Mouse (Mus musculus): ENCODE data around the gene Rnf223. TPM values are rescaled to one million over a fixed set of nuclear protein-coding genes. Genes with fewer than 3 reads are reported as not detected.

Rnf223 gene
- polyA plus RNA-seq, 1 experiment, result 0.83 TPM

DNA sequence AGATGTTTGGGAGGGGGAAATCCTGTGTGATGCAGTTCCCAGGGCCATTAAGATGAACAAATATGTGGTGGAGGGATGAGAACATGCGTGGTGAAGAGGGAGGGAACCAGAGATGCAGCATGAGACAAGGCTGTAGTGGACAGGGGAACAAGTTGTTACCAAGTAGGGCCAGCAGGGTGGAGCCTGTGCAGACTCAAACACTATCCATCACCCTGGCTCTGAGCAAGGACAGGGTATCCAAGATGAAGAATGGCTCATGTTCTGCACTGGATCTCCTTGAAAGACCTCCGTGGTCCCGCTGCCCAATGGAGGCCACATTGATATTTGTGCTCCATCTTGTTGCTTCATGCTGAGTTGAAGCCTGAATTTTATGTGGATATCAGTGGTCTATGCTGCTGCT lies 24.5 kb downstream of the Rnf223 start:
- Histone ChIP-seq H3K9me3 (peaks cover 22% of the 10 kb centered on the region), H3K36me3 (replicated peaks; ENCODE audit: low read length) (no peaks in the 10 kb centered on the region), H3K27me3 (replicated peaks) (no peaks in the 10 kb centered on the region), H3K4me3 (replicated peaks) (no peak overlapping the region), H3K4me1 (no peaks in the 10 kb centered on the region)
- TF ChIP-seq GATA1 (IDR thresholded peaks at IDR 0.05; ENCODE audit: borderline replicate concordance, low read length) (no peak), FLI1 (IDR thresholded peaks at IDR 0.05; ENCODE audit: low read length) (no peak)

DNA sequence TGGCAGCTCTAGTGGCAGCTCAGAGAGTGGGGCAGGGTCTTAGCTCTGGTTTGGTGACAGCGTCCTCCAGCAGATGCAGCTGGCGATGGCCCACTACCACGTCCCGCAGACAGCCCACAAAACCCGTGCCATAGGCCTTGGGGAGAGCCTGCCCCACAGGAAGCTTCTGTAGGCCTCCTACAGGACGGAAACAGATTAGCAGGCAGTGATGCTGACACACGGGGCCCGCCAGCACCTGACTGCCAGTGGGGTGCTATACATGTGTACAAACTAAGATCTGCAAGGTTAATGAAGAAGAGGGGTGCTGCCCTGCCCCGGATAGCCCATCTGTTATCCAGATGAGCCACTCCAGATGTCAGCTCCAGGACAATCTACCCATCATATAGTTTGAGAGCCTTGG lies 36.2 kb downstream of the Rnf223 start:
- Histone ChIP-seq H3K27me3 (replicated peaks) (peaks cover 6% of the 10 kb centered on the region), H3K9me3 (peaks cover 21% of the 10 kb centered on the region), H3K4me1 (peaks cover 7% of the 10 kb centered on the region; the same call in 1 of the 2 replicates), H3K4me3 (replicated peaks) (no peak overlapping the region), H3K36me3 (replicated peaks; ENCODE audit: low read length) (peaks cover 13% of the 10 kb centered on the region)
- TF ChIP-seq GATA1 (IDR thresholded peaks at IDR 0.05; ENCODE audit: borderline replicate concordance, low read length), result no peak
- TF ChIP-seq FLI1 (IDR thresholded peaks at IDR 0.05; ENCODE audit: low read length), result no peak

DNA sequence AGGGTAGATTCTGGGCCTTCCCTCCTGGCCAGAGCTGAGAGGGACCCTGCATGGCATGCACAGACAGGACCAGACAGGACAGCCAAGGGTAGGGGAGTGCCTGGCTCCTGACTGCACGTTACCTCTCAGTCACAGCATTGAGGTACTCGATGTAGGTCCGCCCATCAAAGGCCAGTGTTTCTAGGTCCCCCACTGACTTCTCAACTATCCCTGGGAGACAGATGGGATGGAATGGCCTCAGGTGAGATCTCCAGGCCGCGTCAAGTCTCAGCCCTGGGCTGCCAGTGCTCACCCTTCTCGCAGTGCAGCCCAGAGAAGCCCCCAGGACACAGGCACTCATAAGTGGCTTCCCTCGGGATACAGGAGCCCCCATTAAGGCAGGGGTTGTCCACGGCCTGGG lies 38.3 kb downstream of the Rnf223 start:
- Histone ChIP-seq H3K9me3 (peaks cover 3% of the 10 kb centered on the region), H3K36me3 (replicated peaks; ENCODE audit: low read length) (peaks cover 35% of the 10 kb centered on the region), H3K4me3 (replicated peaks) (no peak overlapping the region)

DNA sequence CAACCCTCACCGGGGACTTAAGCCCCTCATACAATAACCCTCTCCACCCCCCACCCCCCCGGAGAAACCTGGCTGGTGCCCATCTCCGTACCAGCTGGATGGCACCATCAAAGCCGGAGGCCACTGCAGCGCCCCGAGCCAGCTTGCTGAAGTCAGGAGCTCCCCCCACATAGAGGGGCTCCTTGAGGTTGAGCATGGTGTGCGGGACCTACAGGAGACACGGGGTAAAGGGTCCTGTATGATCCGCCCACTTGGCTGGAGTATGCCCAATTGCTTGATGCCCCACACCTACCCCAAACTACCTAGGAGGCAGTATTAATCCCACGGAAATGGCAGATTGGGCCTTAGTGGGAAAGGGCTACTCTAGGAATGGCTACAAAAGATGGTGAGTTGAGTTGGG lies 38.8 kb downstream of the Rnf223 start:
- Histone ChIP-seq H3K9me3 (no peaks in the 10 kb centered on the region), H3K27me3 (replicated peaks) (peaks cover 13% of the 10 kb centered on the region), H3K4me1 (peaks cover 7% of the 10 kb centered on the region; the same call in 1 of the 2 replicates), H3K36me3 (replicated peaks; ENCODE audit: low read length) (peaks cover 40% of the 10 kb centered on the region), H3K4me3 (replicated peaks) (no peak overlapping the region)
- TF ChIP-seq GATA1 (IDR thresholded peaks at IDR 0.05; ENCODE audit: borderline replicate concordance, low read length), result no peak
- TF ChIP-seq FLI1 (IDR thresholded peaks at IDR 0.05; ENCODE audit: low read length), result no peak

More for the DNA sequence above, 38.3 kb downstream of the Rnf223 start:
- Histone ChIP-seq H3K27me3 (replicated peaks) (peaks cover 9% of the 10 kb centered on the region), H3K4me1 (peaks cover 7% of the 10 kb centered on the region; the same call in 1 of the 2 replicates)
- TF ChIP-seq FLI1 (IDR thresholded peaks at IDR 0.05; ENCODE audit: low read length) (no peak), GATA1 (IDR thresholded peaks at IDR 0.05; ENCODE audit: borderline replicate concordance, low read length) (no peak)

DNA sequence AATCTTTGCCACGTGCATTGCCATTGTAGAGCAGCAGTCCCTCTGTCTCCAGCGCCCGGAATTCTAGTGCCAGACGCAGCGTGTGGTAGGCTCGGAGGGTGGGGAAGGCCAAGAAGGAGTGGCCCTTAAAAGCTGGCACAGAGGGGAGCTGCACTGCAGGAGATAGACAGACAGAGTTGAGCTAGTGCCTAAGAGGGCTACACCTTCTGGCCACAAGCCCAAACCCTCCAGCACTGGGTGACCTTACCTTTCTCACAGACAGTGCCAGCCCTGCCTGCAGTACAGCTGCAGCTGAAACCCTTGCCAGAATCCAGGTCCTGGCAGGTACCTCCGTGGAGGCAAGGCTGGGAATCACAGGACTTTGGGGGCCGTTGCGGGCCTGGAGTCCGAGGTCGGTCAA lies 41.5 kb downstream of the Rnf223 start:
- Histone ChIP-seq H3K36me3 (replicated peaks; ENCODE audit: low read length) (peaks cover 49% of the 10 kb centered on the region), H3K27me3 (replicated peaks) (peaks cover 18% of the 10 kb centered on the region), H3K4me3 (replicated peaks) (no peak overlapping the region), H3K9me3 (no peaks in the 10 kb centered on the region), H3K4me1 (no peaks in the 10 kb centered on the region; the same call in 1 of the 2 replicates)
- TF ChIP-seq FLI1 (IDR thresholded peaks at IDR 0.05; ENCODE audit: low read length), result no peak
- TF ChIP-seq GATA1 (IDR thresholded peaks at IDR 0.05; ENCODE audit: borderline replicate concordance, low read length), result no peak

DNA sequence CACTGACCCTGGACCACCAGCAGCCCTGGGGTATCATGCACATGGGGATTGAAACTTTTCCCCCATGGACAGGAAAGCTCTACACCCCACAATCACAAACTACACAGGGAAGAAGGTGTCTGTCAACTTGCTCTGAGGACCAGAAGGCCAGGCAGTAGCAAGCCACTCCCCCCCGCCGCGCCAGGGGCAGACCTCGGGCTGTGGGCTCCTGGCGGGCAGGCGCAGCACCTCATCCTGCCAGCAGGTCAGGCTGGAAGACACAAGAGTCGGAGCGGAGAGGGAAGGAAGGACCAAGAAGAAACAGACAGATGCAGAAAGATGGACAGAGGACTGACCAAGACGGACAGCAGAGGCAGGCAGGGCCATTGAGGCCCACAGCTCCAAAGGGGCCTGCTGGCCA lies 47.3 kb downstream of the Rnf223 start:
- peaks cover 47% of the 10 kb centered on the region for H3K36me3 ChIP-seq (replicated peaks; ENCODE audit: low read length)
- H3K4me1 ChIP-seq, result no peaks in the 10 kb centered on the region; the same call in 1 of the 2 replicates
- peaks cover 52% of the 10 kb centered on the region for H3K27me3 ChIP-seq (replicated peaks)
- H3K9me3 ChIP-seq, result peaks cover 7% of the 10 kb centered on the region
- H3K4me3 ChIP-seq (replicated peaks), result no peak overlapping the region
- TF ChIP-seq FLI1 (IDR thresholded peaks at IDR 0.05; ENCODE audit: low read length) (no peak), GATA1 (IDR thresholded peaks at IDR 0.05; ENCODE audit: borderline replicate concordance, low read length) (no peak)

Other genes with a start within 250 kb of the Rnf223 start
- 99.4 and 450 TPM in 2 replicates for gene Pusl1, start 238.7 kb upstream of the Rnf223 start, polyA plus RNA-seq (2012; ENCODE audit: insufficient read depth, low replicate concordance)
- gene Acap3, start 238.7 kb upstream of the Rnf223 start, polyA plus RNA-seq (2012; ENCODE audit: insufficient read depth, low replicate concordance), result 33.2 and 58.6 TPM in 2 replicates
- 90.8 and 106 TPM in 2 replicates for gene Ube2j2, start 186.7 kb upstream of the Rnf223 start, polyA plus RNA-seq (2012; ENCODE audit: insufficient read depth, low replicate concordance)
- 30.2 and 64.1 TPM in 2 replicates for gene C1qtnf12, start 168.2 kb upstream of the Rnf223 start, polyA plus RNA-seq (2012; ENCODE audit: insufficient read depth, low replicate concordance)
- 3.3 and 5.3 TPM in 2 replicates for gene B3galt6, start 137.9 kb upstream of the Rnf223 start, polyA plus RNA-seq (2012; ENCODE audit: insufficient read depth, low replicate concordance)
- 29.6 and 45.2 TPM in 2 replicates for gene Sdf4, start 137.6 kb upstream of the Rnf223 start, polyA plus RNA-seq (2012; ENCODE audit: insufficient read depth, low replicate concordance)
- 2.3 and 9.4 TPM in 2 replicates for gene Tnfrsf4, start 116.7 kb upstream of the Rnf223 start, polyA plus RNA-seq (2012; ENCODE audit: insufficient read depth, low replicate concordance)
- 2.9 TPM in 1 of 2 replicates, not detected in the other for gene Tnfrsf18, start 104.3 kb upstream of the Rnf223 start, polyA plus RNA-seq (2012; ENCODE audit: insufficient read depth, low replicate concordance)
- not detected in 2 replicates for gene Ttll10, start 71.1 kb upstream of the Rnf223 start, polyA plus RNA-seq (2012; ENCODE audit: insufficient read depth, low replicate concordance)
- gene 9430015G10Rik, start 20.5 kb upstream of the Rnf223 start, polyA plus RNA-seq (2012; ENCODE audit: insufficient read depth, low replicate concordance), result 1.6 and 2.1 TPM in 2 replicates
- gene Agrn, start 67.0 kb downstream of the Rnf223 start, polyA plus RNA-seq (2012; ENCODE audit: insufficient read depth, low replicate concordance), result 0.71 and 2.3 TPM in 2 replicates
- gene Isg15, start 70.3 kb downstream of the Rnf223 start, polyA plus RNA-seq (2012; ENCODE audit: insufficient read depth, low replicate concordance), result 48.7 TPM in 1 of 2 replicates, not detected in the other
- gene AW011738, start 72.8 kb downstream of the Rnf223 start, polyA plus RNA-seq (2012; ENCODE audit: insufficient read depth, low replicate concordance), result 0.89 and 3.4 TPM in 2 replicates
- gene Perm1, start 85.4 kb downstream of the Rnf223 start, polyA plus RNA-seq (2012; ENCODE audit: insufficient read depth, low replicate concordance), result not detected in 2 replicates
- 16.1 and 21.9 TPM in 2 replicates for gene Plekhn1, start 104.3 kb downstream of the Rnf223 start, polyA plus RNA-seq (2012; ENCODE audit: insufficient read depth, low replicate concordance)
- gene Noc2l, start 105.5 kb downstream of the Rnf223 start, polyA plus RNA-seq (2012; ENCODE audit: insufficient read depth, low replicate concordance), result 9.1 and 29.6 TPM in 2 replicates
- 2.5 TPM in 1 of 2 replicates, not detected in the other for gene Samd11, start 125.1 kb downstream of the Rnf223 start, polyA plus RNA-seq (2012; ENCODE audit: insufficient read depth, low replicate concordance)
- not detected in 2 replicates for gene Vmn2r-ps159, start 200.6 kb downstream of the Rnf223 start, polyA plus RNA-seq (2012; ENCODE audit: insufficient read depth, low replicate concordance)

Data from megakaryocyte, embryonic 14.5 days (primary cell).